Mouse (Mus musculus) cerebellum, adult 18-20 months (tissue): ENCODE results near the gene 4930402H24Rik.

ENCODE experiments used
- DNase-seq, 2 experiments: peaks; one replicate each; pipeline ENCODE4 v3.0.0; 2021

4930402H24Rik gene

DNA sequence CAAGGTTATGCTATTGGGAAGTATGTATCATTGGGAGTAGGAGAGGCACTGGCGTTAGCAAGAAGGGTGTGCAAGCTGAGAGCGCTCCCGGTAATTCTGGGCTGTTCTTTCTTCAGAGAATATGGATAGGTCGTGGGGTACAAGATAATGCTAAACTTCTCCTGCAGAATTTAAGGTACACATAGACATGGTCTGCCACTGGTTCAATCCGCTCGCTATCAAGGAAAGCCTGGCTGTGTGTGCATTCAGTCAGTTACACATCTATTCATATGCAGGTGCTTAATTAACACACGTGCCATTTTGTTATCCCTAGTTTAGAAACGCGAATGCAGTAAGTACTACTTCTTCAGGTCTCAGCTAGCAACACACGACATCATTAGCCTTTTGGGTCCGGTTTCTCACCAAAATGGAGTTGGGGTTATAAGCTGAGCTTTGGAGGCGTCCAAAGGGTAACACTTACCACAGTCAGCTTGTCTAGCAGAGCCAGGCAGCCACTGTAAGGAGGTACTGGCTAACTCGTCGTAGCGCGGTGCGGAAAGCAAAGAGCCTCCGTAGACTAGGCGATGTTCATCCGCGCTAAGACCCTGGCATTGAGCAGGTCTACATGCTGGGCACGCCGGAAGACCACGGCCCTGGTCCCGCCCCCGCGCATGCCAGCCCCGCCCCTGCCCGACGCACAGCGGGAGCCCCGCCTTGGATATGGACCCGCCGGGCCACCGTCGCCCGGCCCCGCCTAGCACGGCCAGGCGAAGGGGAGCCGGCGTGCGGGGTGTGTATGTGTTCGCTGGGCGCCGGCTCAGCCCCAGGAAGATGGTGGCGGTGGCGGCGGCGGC is at the start of gene 4930402H24Rik, which contains the start of gene Atrn:
Gene 4930402H24Rik (minus strand): TSS at position 656 of the 833 bp plus-strand sequence.
Gene Atrn (plus strand): TSS at position 745 of the 833 bp plus-strand sequence.
- peak; percentile 82 to 97 for DNase-seq

DNA sequence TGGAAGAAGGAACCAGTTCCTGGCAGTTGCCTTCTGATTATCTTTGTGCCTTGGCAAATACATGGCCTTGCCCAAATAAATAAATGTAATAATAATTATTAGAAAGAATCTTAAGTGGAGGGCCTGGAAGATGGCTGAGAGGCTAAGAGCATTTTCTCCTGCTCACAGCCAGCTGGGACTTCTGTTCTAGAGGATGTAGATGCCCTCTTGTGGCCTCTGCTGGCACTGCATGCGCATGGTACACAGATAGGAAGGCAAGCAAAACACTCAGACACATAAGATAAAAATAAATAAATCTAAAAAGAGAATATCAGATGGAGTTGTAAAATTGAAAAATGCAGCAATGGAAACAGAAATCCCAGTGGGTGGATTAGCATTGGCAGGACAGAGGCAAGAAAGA is 44.3 kb upstream of the 4930402H24Rik start:
- DNase-seq, result peak; percentile 89 to 90

DNA sequence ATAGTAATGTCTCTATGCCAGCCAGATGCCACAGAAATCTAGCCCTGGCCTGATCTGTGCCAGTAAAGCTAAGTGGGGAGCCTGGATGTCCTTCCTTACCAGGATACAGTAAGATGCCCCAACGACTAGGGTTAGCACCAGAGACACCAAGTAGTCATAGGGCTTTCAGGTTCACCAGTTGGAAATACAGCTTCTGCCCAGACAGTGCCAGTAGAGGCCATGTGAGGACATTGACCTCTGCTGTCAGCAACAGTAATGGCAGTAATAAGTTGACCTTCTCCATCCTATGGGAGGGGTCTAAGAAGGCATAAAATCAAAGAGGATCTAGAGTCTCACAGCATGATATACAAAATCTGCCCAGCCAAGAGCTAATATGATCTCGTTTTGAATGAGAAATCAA is 43.6 kb upstream of the 4930402H24Rik start:
- no peak for DNase-seq

DNA sequence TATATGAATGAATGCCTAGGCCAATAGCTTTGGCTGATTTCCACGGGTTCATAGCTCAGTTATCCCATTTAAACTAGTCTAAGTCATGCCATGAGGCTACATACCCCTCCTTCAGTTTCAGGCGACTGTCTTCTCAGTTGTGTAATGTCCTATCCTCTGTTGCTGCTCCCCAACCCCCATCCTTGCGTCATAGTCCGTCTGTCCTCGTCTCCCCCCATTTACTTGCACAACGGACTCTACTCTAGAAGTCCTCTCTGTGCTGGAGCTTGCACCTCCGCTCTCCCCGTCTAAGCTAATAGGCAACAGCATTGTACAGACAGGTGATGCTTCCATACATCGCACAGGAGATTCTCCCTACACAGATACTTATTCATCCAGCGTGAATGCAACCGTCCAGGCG is 26.7 kb upstream of the 4930402H24Rik start:
- DNase-seq, result no peak

DNA sequence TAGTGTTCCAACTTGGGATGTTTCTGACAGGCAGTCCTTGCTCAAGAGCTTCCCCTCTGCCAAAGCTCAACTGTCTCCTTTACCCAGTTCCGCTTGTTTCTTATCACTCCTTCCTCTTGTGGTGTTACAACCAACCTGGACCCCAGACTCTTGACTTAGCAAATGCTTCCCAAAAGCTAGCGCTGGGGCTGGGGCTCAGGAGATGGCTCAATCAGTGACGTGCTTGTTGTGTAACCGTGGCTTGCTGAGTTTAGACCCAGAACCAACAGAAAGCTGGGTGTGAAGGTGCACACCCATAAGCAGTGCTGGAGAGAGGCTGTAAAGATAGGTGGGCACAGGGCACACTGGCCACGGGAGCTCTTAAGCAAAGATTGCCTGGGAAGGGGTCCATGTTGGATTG is 23.8 kb upstream of the 4930402H24Rik start:
- DNase-seq, result no peak

DNA sequence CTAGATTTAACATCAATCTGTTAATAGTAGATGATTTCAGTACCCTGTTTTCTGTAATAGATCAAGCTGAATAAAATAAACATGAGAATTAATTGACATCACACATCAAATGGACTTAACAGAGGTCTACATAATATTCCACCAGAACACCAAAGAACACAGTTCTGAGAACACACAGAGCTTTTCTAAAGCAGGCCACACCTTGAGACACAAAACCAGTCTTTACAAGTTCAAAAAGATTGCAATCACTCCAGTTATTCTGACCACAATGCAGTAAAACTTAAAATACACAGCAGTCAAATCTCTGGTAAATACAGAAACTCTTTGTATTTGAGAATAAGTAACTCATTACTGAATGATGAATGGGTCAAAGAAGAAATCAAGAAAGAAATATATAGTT is 22.3 kb upstream of the 4930402H24Rik start:
- no peak for DNase-seq

DNA sequence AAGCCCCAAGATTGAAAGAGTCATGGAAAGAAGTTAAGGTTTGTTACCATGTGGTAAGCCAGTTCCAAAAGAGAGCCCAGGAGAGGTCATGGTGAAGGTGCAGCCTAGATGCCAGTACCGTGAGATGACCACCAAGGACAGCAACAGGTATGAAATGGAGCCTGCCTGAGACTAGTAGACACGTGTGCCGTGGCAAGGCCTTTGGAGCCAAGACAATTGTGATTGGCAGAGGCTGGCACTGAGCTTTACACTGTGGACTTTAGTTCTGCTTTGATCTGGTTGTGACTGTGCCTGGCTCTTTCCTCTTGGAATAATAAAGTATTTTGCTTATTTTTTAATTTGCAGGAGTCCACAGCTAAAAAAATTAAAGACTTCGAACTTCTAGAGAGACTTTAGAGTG is 21.8 kb upstream of the 4930402H24Rik start:
- DNase-seq, result no peak

DNA sequence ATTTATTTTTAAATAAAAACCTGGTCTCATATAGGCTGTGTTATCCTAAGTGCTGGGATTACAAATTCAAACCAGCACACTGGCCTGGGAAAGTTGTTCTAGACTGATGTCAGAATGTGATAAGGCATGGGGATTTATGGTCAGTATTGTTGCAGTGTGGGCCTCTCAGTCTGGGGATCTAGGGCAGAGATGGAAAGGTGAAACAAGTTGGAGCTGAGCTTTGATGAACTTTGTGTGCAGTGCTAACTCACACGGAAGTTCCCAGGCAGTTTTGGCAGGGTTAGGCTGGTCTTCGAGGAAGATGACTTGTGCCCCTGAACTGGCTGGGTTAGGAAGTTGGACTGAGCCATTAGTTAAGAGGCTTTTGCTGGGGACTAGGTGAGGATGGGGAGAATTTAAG is 18.7 kb upstream of the 4930402H24Rik start:
- no peak for DNase-seq

DNA sequence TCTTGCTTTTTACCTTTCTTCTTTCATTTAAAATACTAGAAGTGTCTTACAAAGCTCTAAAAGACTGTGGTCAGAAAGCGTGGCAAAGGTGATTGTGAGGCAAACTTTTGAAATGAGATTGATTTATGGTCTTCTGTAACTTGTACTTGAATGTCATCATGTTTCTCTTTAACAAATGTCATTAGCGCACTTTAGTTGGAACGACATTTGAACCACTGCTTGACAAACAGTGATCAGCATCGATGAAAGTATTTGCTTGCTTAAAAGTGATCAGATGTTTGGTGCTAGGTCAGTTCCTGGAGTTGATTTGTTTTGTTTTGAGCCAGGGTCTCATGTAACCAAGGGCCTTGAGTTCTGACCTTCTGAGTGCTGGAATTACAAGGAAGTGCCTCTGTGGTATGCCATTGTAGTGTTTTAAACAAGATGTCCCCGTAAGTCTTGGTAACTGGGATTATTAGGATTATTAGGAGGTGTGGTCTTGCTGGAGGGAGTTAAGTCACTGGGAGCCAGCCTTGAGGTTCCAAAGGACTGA is 12.9 kb upstream of the 4930402H24Rik start:
- no peak for DNase-seq

DNA sequence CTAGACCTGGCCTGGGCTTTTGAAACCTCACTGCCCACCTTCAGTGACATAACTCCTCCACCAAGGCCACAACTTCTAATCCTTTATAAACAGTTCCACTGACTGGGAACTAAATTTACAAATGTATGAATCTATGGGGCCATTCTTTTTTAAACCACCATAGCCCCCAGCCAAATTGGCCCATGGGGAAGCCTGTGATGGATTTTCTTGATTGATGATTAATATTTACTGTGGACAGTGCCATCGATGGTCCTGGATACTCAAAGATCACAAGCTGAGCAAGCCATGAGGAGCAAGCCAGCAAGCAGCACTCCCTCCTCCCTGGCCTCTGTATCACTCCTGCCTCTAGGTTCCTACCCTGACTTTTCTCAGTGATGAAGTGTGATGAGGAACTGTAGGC is 11.5 kb upstream of the 4930402H24Rik start:
- DNase-seq, result no peak

DNA sequence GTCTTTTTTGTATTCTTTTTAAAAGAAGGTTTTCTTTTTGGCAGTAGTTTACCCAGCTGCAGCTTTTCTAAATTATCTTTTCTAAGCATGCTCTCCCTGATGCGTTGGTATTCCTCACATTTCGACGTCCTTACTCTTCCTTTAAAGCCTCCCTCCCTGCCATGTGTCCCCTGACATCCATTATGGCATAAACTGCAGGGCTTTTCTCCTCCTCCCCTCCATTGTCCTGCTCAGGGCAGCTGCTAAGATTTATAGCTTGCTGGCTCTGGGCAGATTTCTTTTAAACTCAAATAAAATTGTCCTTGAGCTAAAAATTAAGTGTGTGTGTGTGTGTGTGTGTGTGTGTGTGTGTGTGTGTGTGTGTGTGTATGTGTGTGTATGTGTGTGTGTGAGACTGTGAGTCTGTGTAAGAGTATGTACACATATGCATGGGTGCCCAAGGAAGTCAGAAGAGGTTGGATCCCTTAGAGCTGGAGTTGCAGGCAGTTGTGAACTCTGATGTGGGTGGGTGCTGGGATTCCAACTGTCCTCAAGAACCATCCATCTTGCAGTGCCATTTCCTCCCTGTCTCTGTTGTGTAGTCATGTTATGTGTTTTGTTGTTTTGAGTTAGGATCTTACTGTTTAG is 10.4 kb upstream of the 4930402H24Rik start:
- DNase-seq, result no peak

DNA sequence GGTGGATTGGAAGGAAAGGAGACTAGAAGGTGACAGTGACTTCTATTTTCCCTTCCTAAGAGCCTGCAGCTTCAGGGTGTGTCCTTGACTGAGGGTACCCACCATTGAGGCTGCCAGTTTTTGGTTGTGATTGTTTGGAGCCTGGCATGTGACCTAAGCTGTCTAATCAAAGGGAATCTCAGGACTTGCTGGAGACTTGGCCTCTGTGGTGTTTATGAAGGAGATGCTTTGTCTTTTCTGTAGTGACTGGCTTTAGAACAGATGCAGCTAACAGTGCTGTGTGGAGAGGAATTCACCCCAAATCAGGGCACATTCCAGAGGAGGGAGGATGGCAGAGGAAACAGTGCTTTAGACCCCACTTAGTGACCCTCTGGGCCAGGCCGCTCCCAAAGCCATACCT is 8.7 kb upstream of the 4930402H24Rik start:
- DNase-seq, result no peak

DNA sequence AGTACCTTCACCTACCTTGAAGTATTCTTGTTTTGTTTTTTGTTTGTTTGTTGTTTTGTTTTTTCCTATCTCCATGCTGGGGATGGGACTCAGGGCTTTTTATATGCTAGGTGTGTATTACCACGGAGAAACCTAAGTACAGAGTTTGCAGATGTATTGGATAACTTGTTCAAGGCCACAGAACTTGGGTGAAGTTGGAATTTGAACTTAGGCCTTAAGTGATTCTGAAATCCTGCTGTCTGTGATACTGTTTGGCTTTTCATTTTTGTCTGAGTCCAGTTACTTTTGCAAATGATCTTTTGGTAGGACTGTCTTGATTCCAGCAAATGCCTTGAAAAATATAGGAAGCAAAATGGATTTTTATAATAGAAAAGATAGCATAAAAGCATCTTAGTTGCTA is 5.5 kb upstream of the 4930402H24Rik start:
- DNase-seq, result no peak

DNA sequence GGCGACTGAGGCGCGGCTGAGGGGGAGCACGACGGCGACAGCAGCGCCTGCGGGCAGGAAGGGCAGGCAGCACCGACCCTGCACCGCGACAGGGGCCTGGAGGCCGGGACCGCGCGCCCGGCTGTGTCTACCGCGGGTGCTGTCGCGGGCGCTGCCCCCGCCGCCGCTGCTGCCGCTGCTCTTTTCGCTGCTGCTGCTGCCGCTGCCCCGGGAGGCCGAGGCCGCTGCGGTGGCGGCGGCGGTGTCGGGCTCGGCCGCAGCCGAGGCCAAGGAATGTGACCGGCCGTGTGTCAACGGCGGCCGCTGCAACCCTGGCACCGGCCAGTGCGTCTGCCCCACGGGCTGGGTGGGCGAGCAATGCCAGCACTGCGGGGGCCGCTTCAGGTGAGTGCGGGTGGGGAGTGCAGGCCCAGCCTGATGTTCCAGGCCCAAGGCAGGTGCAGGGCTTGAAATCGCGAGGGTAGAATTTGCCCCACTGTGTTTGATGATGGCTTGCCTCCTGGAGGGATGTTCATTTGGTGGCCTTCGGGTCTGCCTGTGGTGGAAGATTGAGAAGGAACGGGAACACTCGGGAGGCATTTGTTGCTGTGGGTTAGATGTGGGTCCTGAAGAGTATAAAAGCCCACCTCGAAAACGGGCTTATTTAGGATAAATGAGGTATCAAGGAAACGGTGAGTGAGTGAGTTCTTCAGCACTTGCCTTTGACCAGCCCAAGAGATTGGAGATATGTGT is 544 bp upstream of the 4930402H24Rik start:
- DNase-seq, result peak in 1 of 2 experiments; percentile 40

DNA sequence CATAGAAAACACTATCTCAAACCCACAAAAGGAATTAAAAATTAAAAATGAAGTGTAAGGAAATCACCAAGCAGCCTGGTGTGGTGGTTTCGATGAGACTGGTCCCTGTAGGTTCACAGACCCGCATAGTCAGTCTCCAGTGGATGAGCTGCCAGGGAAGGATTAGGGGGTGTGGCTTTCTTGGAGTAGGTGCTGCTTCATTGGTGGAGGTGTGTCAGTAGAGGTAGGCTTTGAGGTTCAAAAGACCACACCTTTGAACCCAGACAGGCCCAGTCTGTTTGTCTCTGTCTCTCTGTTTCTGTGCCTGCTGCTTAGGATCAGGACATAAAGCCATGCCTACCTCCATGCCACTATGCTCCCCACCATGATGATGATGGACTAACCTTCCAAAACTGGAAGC is 7.4 kb downstream of the 4930402H24Rik start:
- DNase-seq, result no peak

DNA sequence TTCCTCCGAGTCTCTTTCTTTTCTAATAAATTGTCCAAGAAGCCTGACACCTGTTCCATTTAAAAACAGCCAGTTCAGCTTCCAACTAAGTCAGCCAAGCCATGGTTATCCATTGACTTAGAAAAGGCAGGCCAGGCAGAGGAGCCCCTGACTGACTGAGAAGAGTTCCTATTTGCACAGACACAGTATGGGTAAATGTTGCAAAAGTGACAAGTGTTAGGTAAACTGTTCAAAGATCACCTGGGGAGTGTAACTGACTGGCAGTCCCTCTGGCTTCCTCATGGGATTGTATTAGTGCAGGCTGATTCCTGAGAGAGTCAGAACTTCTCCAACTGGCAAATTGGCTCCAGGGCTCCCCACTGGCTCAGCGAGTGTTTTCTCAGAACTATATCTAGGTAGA is 8.3 kb downstream of the 4930402H24Rik start:
- no peak for DNase-seq

DNA sequence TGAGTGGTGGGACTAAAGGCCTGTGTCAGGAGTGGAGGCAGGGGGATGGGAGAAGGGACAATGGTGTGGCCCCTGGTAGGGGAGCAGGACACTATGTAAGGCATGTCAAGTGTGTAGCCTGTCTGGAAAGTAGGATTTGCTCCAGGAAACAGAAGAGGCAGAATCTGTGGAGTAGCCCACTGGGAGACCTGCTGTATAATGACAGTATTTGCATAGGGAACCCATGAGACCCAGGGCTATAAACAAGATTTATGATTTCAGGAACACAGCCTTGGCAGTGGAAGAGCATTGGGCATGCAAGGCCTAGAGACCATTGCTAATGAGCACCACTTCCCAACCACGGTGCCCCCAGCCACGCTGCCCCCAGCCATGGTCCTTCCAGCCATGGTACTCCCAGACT is 9.3 kb downstream of the 4930402H24Rik start:
- no peak for DNase-seq

DNA sequence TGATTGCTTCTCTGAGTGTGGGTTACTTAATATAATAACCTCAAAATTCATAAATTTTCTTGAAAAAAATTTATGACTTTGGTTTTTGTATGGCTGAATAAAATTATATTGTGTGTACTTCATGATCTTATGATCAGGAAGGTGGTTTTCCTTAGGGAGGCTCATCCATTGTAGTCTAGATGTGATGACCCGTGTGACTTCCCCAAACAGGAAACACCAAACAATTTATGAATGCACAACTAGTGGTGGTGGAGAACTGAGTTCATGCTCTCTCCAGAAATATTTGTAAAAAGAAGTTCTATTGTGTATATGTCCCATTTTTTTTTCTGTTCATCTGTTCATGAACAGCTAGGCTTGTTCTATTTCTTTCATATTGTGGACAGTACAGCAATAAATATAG is 18.8 kb downstream of the 4930402H24Rik start:
- no peak for DNase-seq

DNA sequence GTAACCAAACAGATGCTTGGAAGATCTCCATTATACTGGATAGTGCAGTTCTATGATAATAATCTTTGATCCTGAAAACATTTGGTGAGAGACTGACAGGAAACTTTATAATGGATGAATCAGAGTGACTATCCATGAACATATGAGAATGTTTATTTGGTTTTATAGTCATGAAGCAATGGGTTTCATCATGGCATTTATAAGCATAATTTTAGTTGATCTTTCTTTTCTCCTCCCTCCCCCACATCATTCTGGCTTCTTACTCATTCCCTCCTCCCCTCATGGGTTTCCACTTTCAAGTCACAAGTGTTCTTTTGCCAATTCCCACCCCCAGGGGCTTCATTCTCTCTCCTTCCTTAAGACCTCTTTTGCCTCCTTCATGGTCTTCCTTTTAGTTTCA is 19.2 kb downstream of the 4930402H24Rik start:
- DNase-seq, result no peak

DNA sequence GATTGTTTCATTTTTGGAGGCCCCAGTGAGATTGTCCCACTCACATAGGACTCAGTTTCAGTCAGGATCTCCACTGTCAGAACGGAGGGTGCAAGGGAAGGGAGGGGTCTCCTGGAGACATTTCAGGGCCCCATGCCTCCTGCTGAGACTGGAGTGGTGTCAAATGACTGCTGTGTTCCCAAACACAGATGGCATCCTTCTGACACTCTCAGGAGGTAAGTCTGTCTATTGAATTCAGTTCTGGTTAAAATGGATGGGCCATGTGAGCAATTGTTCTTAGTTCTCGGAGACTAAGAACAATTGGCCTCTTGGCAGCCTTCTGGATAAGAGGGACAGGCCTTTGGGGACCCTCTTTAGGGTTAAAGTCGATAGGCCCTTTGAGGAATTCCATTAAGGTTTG is 28.8 kb downstream of the 4930402H24Rik start:
- no peak for DNase-seq

DNA sequence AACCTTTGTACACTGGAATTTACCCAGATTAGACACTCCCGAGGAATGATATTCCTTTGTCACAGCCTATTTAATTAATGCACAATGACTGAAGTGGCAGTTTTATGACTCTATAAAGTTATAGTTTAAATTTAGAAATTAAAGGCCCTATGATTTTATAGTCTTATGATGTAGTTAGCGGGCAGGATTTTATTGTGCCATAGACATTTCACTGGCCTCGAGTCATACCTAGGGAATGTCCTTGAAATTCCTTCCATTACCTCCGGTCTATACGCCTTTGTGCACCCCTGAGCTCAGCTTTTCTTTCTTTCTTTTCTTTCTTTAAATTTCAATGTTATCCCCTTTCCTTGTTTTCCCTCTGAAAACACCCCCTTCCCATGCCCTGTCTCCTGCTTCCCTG is 35.3 kb downstream of the 4930402H24Rik start:
- DNase-seq, result no peak

DNA sequence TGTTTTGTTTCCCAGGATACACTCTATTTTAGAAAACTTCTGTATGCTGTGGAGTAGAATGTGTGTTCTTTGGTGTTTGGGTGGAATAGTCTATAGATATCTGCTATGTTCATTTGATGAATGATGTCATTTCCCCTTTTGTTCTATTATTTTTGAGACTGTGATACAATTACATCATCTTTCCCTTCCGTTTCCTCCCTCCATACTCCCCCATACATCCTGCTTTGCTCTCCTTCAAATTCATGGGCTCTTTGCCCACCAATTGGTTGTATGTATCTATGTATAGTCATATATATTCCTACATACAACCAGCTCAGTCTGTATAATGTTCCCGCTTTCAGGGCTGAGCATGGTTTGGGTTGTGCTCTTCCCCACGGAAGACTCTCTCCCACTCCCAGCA is 44.1 kb downstream of the 4930402H24Rik start:
- no peak for DNase-seq

DNA sequence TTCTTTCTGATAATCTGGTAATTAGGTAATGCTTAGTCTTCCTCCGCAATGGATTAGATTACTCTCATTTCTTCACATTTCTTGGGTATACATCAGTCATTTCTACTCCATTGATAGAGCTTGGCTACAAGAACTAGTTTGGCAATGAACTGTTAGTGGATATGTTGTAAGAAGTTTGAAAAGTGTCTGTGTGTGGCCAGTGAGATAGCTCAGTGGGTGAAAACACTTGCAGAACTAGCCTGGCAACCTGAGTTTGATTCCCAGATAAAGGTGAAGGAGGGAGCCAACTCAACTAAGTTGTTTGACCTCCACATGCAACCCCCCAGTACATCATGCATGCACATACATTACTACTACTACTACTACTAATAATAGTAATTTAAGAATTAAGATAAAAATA is 53.2 kb downstream of the 4930402H24Rik start:
- DNase-seq, result no peak
